Mouse (Mus musculus): ENCODE results near the gene Gm28374.

- TF ChIP-seq CTCF (IDR thresholded peaks at IDR 0.05; ENCODE audit: low read depth, low read length) (no peak), POLR2A (IDR thresholded peaks at IDR 0.05; ENCODE audit: extremely low read depth, insufficient read depth, low read length) (peak; percentile 67; the same call in 1 of the 2 replicates)
These were observed 14.2 kb downstream of the Gm28374 start, which contains the start of gene Tm7sf2 for GRCm38 (mm10) chr19:6067724-6068415.
